Mouse (Mus musculus) forebrain, embryonic 11.5 days (tissue): Measurements from ENCODE around the gene Fgfr1op2. TPM values are rescaled to one million over a fixed set of nuclear protein-coding genes. Genes with fewer than 3 reads are reported as not detected.
"Not testable (repeated sequence)": the region's sequence is repeated elsewhere in the genome, so short reads cannot be mapped to it uniquely, and the experiment has no call there.

Source experiments
- ATAC-seq: fragments of 200-750 bp; cut with Nextera tagmentation; replicated peaks from 2 replicates; pipeline ENCODE4 v1.8.0; 2017; ENCODE audit warnings: moderate TSS enrichment; ENCODE audit not compliant: low FRiP score
- DNase-seq: peaks from one replicate; pipeline ENCODE4 v3.0.0-alpha.2; 2017; ENCODE audit warnings: low spot score
- H3K27ac ChIP-seq: fragments of 300-500 bp; sonication (generic); 2 replicates; pipeline ENCODE4 v1.5.1; 2014; ENCODE audit warnings: low read depth, low read length
- H3K27me3 ChIP-seq: fragments of 300-500 bp; sonication (generic); 2 replicates; pipeline ENCODE4 v1.6.1; 2014; ENCODE audit warnings: mild to moderate bottlenecking, low read length, mixed read lengths; ENCODE audit not compliant: control insufficient read depth, insufficient read depth
- H3K36me3 ChIP-seq: fragments of 300-500 bp; sonication (generic); 2 replicates; pipeline ENCODE4 v1.6.1; 2014; ENCODE audit warnings: mild to moderate bottlenecking, low read length, moderate library complexity, mixed read lengths; ENCODE audit not compliant: control insufficient read depth, insufficient read depth
- H3K4me1 ChIP-seq: fragments of 300-500 bp; sonication (generic); replicated peaks from 2 replicates; pipeline ENCODE4 v1.6.1; 2014; ENCODE audit warnings: low read length, mixed read lengths; ENCODE audit not compliant: control insufficient read depth, insufficient read depth
- H3K4me2 ChIP-seq: fragments of 300-500 bp; sonication (generic); 2 replicates; pipeline ENCODE4 v1.6.1; 2014; ENCODE audit warnings: low read depth, mild to moderate bottlenecking, low read length, moderate library complexity, mixed read lengths; ENCODE audit not compliant: severe bottlenecking
- H3K4me3 ChIP-seq: fragments of 300-500 bp; sonication (generic); 2 replicates; pipeline ENCODE4 v1.5.1; 2014; ENCODE audit warnings: low read depth, low read length
- H3K9ac ChIP-seq: fragments of 300-500 bp; sonication (generic); 2 replicates; pipeline ENCODE4 v1.6.1; 2014; ENCODE audit warnings: low read length
- H3K9me3 ChIP-seq: fragments of 300-500 bp; sonication (generic); 2 replicates; pipeline ENCODE4 v1.6.1; 2016; ENCODE audit warnings: low read length, mixed read lengths; ENCODE audit not compliant: control insufficient read depth
- WGBS: fragments of 180-500 bp; shearing (Covaris S2); extraction: QIAGEN DNeasy Blood & Tissue Kit; methylation state at CpG from one replicate; pipeline ENCODE4 v1.1.7; 2014; 5-methylcytosine and 5-hydroxymethylcytosine counted together
- polyA plus RNA-seq: library from polyadenylated mRNA; unstranded; fragments of >200 nt; fragmentation: Nextera tagmentation; extraction: Ambion mirVana; gene quantifications from 2 replicates; pipeline ENCODE4 v1.2.1, GENCODE M21; 2014

Fgfr1op2 gene
- polyA plus RNA-seq, 1 experiment from 2014 or later: 85.6 TPM

- Histone ChIP-seq H3K27ac (no peak overlapping the region), H3K9ac (no peak overlapping the region), H3K36me3 (no peaks in the 10 kb centered on the region), H3K4me3 (no peak overlapping the region), H3K4me2 (no peak overlapping the region), H3K4me1 (no peaks in the 10 kb centered on the region), H3K9me3 (no peaks in the 10 kb centered on the region), H3K27me3 (no peaks in the 10 kb centered on the region)
- DNase-seq: no peak
- ATAC-seq: no peak
- 75% methylated on average over 3 of the region's 3 CpGs for WGBS
Measured at GRCm38 (mm10) chr6:146540386-146540785, 36.6 kb upstream of the Fgfr1op2 start.

GRCm38 (mm10) chr6:146544622-146545021, 32.4 kb upstream of the Fgfr1op2 start:
- 91% methylated on average over 1 of the region's 1 CpGs for WGBS
- no peak overlapping the region for H3K27ac ChIP-seq
- no peak overlapping the region for H3K4me2 ChIP-seq
- DNase-seq (no peak), ATAC-seq (no peak)
- H3K4me1 ChIP-seq: no peaks in the 10 kb centered on the region
- no peaks in the 10 kb centered on the region for H3K27me3 ChIP-seq
- no peaks in the 10 kb centered on the region for H3K9me3 ChIP-seq
- no peaks in the 10 kb centered on the region; the same call in 1 of the 2 replicates for H3K36me3 ChIP-seq
- H3K9ac ChIP-seq: no peak overlapping the region
- H3K4me3 ChIP-seq: no peak overlapping the region

- no peak overlapping the region for H3K27ac ChIP-seq
- H3K4me3 ChIP-seq: no peak overlapping the region
- H3K4me2 ChIP-seq: no peak overlapping the region
- H3K9me3 ChIP-seq: no peaks in the 10 kb centered on the region
- 80% methylated on average over 5 of the region's 5 CpGs for WGBS
- ATAC-seq (no peak), DNase-seq (no peak)
- no peak overlapping the region for H3K9ac ChIP-seq
- no peaks in the 10 kb centered on the region for H3K4me1 ChIP-seq
- H3K36me3 ChIP-seq: no peaks in the 10 kb centered on the region; the same call in 1 of the 2 replicates
- H3K27me3 ChIP-seq: no peaks in the 10 kb centered on the region
Measured at GRCm38 (mm10) chr6:146545289-146545865, 31.6 kb upstream of the Fgfr1op2 start.

GRCm38 (mm10) chr6:146550421-146550820, 26.6 kb upstream of the Fgfr1op2 start:
- Histone ChIP-seq H3K9me3 (no peaks in the 10 kb centered on the region), H3K27ac (no peak overlapping the region), H3K4me2 (no peak overlapping the region), H3K9ac (no peak overlapping the region), H3K4me1 (no peaks in the 10 kb centered on the region), H3K36me3 (peaks cover 6% of the 10 kb centered on the region; the same call in 1 of the 2 replicates), H3K27me3 (no peaks in the 10 kb centered on the region), H3K4me3 (no peak overlapping the region)
- DNase-seq (no peak), ATAC-seq (no peak)
- 94% methylated on average over 2 of the region's 2 CpGs for WGBS

GRCm38 (mm10) chr6:146551326-146551725, 25.7 kb upstream of the Fgfr1op2 start:
- no peak for DNase-seq
- H3K9me3 ChIP-seq: no peaks in the 10 kb centered on the region
- H3K36me3 ChIP-seq: peaks cover 11% of the 10 kb centered on the region
- no peak overlapping the region for H3K4me3 ChIP-seq
- no peak for ATAC-seq
- H3K4me1 ChIP-seq: no peaks in the 10 kb centered on the region
- no peak overlapping the region for H3K9ac ChIP-seq
- no peak overlapping the region for H3K4me2 ChIP-seq
- no peaks in the 10 kb centered on the region for H3K27me3 ChIP-seq
- no peak overlapping the region for H3K27ac ChIP-seq

- not testable (repeated sequence) for H3K27me3 ChIP-seq, H3K9ac ChIP-seq, H3K4me1 ChIP-seq, DNase-seq, H3K9me3 ChIP-seq, H3K4me3 ChIP-seq, H3K27ac ChIP-seq, H3K36me3 ChIP-seq, ATAC-seq, H3K4me2 ChIP-seq
- WGBS: 92% methylated on average over 1 of the region's 1 CpGs
Measured at GRCm38 (mm10) chr6:146562461-146562860, 14.5 kb upstream of the Fgfr1op2 start.

GRCm38 (mm10) chr6:146572073-146572472, 4.9 kb upstream of the Fgfr1op2 start:
- H3K4me1 ChIP-seq: no peaks in the 10 kb centered on the region; the same call in 1 of the 2 replicates
- no peak overlapping the region for H3K4me3 ChIP-seq
- DNase-seq (no peak), ATAC-seq (no peak)
- H3K9ac ChIP-seq: no peak overlapping the region
- no peaks in the 10 kb centered on the region for H3K36me3 ChIP-seq
- no peaks in the 10 kb centered on the region for H3K27me3 ChIP-seq
- H3K9me3 ChIP-seq: no peaks in the 10 kb centered on the region
- H3K27ac ChIP-seq: no peak overlapping the region
- no peak overlapping the region for H3K4me2 ChIP-seq

GRCm38 (mm10) chr6:146577310-146578109, 507 bp downstream of the Fgfr1op2 start, which contains the start of gene Ints13:
Ints13 (minus strand) TSS chr6:146577835.
- peak; percentile 95 for ATAC-seq

More at GRCm38 (mm10) chr6:146577310-146578109, 507 bp downstream of the Fgfr1op2 start, which contains the start of gene Ints13:
- H3K9me3 ChIP-seq: no peaks in the 10 kb centered on the region
- under 1% methylated on average over 77 of the region's 77 CpGs for WGBS
- peak within 1 kb of the TSS; percentile 77 for H3K4me2 ChIP-seq
- peak within 1 kb of the TSS; percentile 88 for H3K9ac ChIP-seq
- DNase-seq: peak; percentile 98
- H3K27ac ChIP-seq: peak within 1 kb of the TSS; percentile 68
- H3K36me3 ChIP-seq: no peaks in the 10 kb centered on the region
- peak within 1 kb of the TSS; percentile 92 for H3K4me3 ChIP-seq
- no peaks in the 10 kb centered on the region for H3K27me3 ChIP-seq
- no peaks in the 10 kb centered on the region; the same call in 1 of the 2 replicates for H3K4me1 ChIP-seq
